Mouse (Mus musculus) liver, embryonic 16.5 days (tissue): Measurements from ENCODE around the gene Kcnj6. TPM values are rescaled to one million over a fixed set of nuclear protein-coding genes. Genes with fewer than 3 reads are reported as not detected.
A peak's percentile ranks its signal among the peaks of the same experiment; 100 is the strongest.

ENCODE experiments used
- ATAC-seq: fragments of 200-750 bp; cut with Nextera tagmentation; 2 replicates; pipeline ENCODE4 v1.8.0; 2017; ENCODE audit warnings: low read depth, mild to moderate bottlenecking, moderate number of reproducible peaks, moderate library complexity
- H3K27ac ChIP-seq: fragments of 300-500 bp; sonication (generic); 2 replicates; pipeline ENCODE4 v1.5.1; 2014; ENCODE audit warnings: mild to moderate bottlenecking, low read length
- H3K27me3 ChIP-seq: fragments of 300-500 bp; sonication (generic); 2 replicates; pipeline ENCODE4 v1.6.1; 2014; ENCODE audit warnings: low read depth, low read length, mixed read lengths; ENCODE audit not compliant: control insufficient read depth, insufficient read depth
- H3K36me3 ChIP-seq: fragments of 300-500 bp; sonication (generic); 2 replicates; pipeline ENCODE4 v1.6.1; 2014; ENCODE audit warnings: mild to moderate bottlenecking; ENCODE audit not compliant: control insufficient read depth, insufficient read depth
- H3K4me1 ChIP-seq: fragments of 300-500 bp; sonication (generic); 2 replicates; pipeline ENCODE4 v1.6.1; 2014; ENCODE audit warnings: low read depth, low read length, mixed read lengths; ENCODE audit not compliant: control insufficient read depth
- H3K4me2 ChIP-seq: fragments of 300-500 bp; sonication (generic); 2 replicates; pipeline ENCODE4 v1.6.1; 2014; ENCODE audit warnings: low read depth, low read length, mixed read lengths
- H3K4me3 ChIP-seq: fragments of 300-500 bp; sonication (generic); 2 replicates; pipeline ENCODE4 v1.5.1; 2014; ENCODE audit warnings: low read depth, mild to moderate bottlenecking, low read length
- H3K9ac ChIP-seq: fragments of 300-500 bp; sonication (generic); 2 replicates; pipeline ENCODE4 v1.6.1; 2014; ENCODE audit warnings: low read depth, low read length
- H3K9me3 ChIP-seq: fragments of 300-500 bp; sonication (generic); replicated peaks from 2 replicates; pipeline ENCODE4 v1.6.1; 2016; ENCODE audit warnings: low read length; ENCODE audit not compliant: control insufficient read depth
- WGBS: fragments of 180-500 bp; shearing (Covaris S2); extraction: QIAGEN DNeasy Blood & Tissue Kit; methylation state at CpG from one replicate; pipeline ENCODE4 v1.1.7; 2014; ENCODE audit not compliant: insufficient replicate concordance; 5-methylcytosine and 5-hydroxymethylcytosine counted together
- polyA plus RNA-seq: library from polyadenylated mRNA; unstranded; fragments of >200 nt; fragmentation: Nextera tagmentation; extraction: Ambion mirVana; gene quantifications from 2 replicates; pipeline ENCODE4 v1.2.1, GENCODE M21; 2015

The Kcnj6 gene
- polyA plus RNA-seq, 1 experiment from 2014 or later, result not detected

- H3K9me3 ChIP-seq, result no peaks in the 10 kb centered on the region
- no peaks in the 10 kb centered on the region for H3K27me3 ChIP-seq
- no peak overlapping the region for H3K9ac ChIP-seq
- H3K27ac ChIP-seq, result no peak overlapping the region
- H3K4me1 ChIP-seq, result no peaks in the 10 kb centered on the region
- H3K4me3 ChIP-seq, result no peak overlapping the region
- H3K36me3 ChIP-seq, result no peaks in the 10 kb centered on the region
- no peak for ATAC-seq
- 75% methylated on average over 5 of the region's 5 CpGs for WGBS
- no peak overlapping the region for H3K4me2 ChIP-seq
Measured at GRCm38 (mm10) chr16:94759761-94760160, 237.7 kb downstream of the Kcnj6 start.

GRCm38 (mm10) chr16:94758606-94759005 is 238.9 kb downstream of the Kcnj6 start:
- Histone ChIP-seq H3K4me2 (no peak overlapping the region), H3K27me3 (no peaks in the 10 kb centered on the region), H3K4me1 (no peaks in the 10 kb centered on the region), H3K4me3 (no peak overlapping the region), H3K9me3 (no peaks in the 10 kb centered on the region), H3K27ac (no peak overlapping the region), H3K36me3 (no peaks in the 10 kb centered on the region), H3K9ac (no peak overlapping the region)
- no peak for ATAC-seq
- WGBS, result 23% methylated on average over 3 of the region's 3 CpGs

GRCm38 (mm10) chr16:94756352-94756751 is 241.1 kb downstream of the Kcnj6 start:
- Histone ChIP-seq H3K36me3 (no peaks in the 10 kb centered on the region), H3K9ac (no peak overlapping the region), H3K4me2 (no peak overlapping the region), H3K4me3 (no peak overlapping the region), H3K27me3 (no peaks in the 10 kb centered on the region), H3K27ac (no peak overlapping the region), H3K9me3 (no peaks in the 10 kb centered on the region), H3K4me1 (no peaks in the 10 kb centered on the region)
- 49% methylated on average over 6 of the region's 6 CpGs for WGBS
- ATAC-seq, result no peak

- H3K4me1 ChIP-seq, result no peaks in the 10 kb centered on the region
Measured at GRCm38 (mm10) chr16:94753453-94753852, 244.0 kb downstream of the Kcnj6 start.

GRCm38 (mm10) chr16:94752781-94753180 is 244.7 kb downstream of the Kcnj6 start:
- Histone ChIP-seq H3K36me3 (no peaks in the 10 kb centered on the region), H3K27me3 (no peaks in the 10 kb centered on the region), H3K9ac (no peak overlapping the region), H3K4me1 (no peaks in the 10 kb centered on the region), H3K9me3 (no peaks in the 10 kb centered on the region), H3K4me3 (no peak overlapping the region), H3K27ac (no peak overlapping the region), H3K4me2 (no peak overlapping the region)
- no peak for ATAC-seq
- WGBS, result 50% methylated on average over 10 of the region's 10 CpGs

More at GRCm38 (mm10) chr16:94753453-94753852, 244.0 kb downstream of the Kcnj6 start:
- H3K4me3 ChIP-seq, result no peak overlapping the region
- H3K9ac ChIP-seq, result no peak overlapping the region
- H3K9me3 ChIP-seq, result no peaks in the 10 kb centered on the region
- no peak overlapping the region for H3K4me2 ChIP-seq
- no peak overlapping the region for H3K27ac ChIP-seq
- 74% methylated on average over 1 of the region's 1 CpGs for WGBS
- no peaks in the 10 kb centered on the region for H3K27me3 ChIP-seq
- H3K36me3 ChIP-seq, result no peaks in the 10 kb centered on the region
- ATAC-seq, result no peak

- Histone ChIP-seq H3K36me3 (no peaks in the 10 kb centered on the region), H3K4me2 (no peak overlapping the region), H3K4me1 (no peaks in the 10 kb centered on the region; the same call in 1 of the 2 replicates), H3K9me3 (no peaks in the 10 kb centered on the region), H3K9ac (no peak overlapping the region), H3K27ac (no peak overlapping the region), H3K27me3 (no peaks in the 10 kb centered on the region), H3K4me3 (no peak overlapping the region)
- 76% methylated on average over 9 of the region's 9 CpGs for WGBS
- ATAC-seq, result no peak
Measured at GRCm38 (mm10) chr16:94745016-94745415, 252.5 kb downstream of the Kcnj6 start.

GRCm38 (mm10) chr16:94743853-94744501 is 253.5 kb downstream of the Kcnj6 start:
- H3K27ac ChIP-seq, result no peak overlapping the region
- H3K4me1 ChIP-seq, result no peaks in the 10 kb centered on the region; the same call in 1 of the 2 replicates
- peak overlapping the region; percentile 41 for H3K4me2 ChIP-seq
- no peak overlapping the region for H3K9ac ChIP-seq
- H3K27me3 ChIP-seq, result no peaks in the 10 kb centered on the region
- no peaks in the 10 kb centered on the region for H3K9me3 ChIP-seq
- H3K36me3 ChIP-seq, result no peaks in the 10 kb centered on the region
- 5% methylated on average over 11 of the region's 11 CpGs for WGBS
- H3K4me3 ChIP-seq, result no peak overlapping the region
- ATAC-seq, result peak; percentile 16; the same call in 1 of the 2 replicates

- Histone ChIP-seq H3K4me1 (no peaks in the 10 kb centered on the region), H3K9me3 (no peaks in the 10 kb centered on the region), H3K27ac (no peak overlapping the region), H3K4me2 (no peak overlapping the region), H3K9ac (no peak overlapping the region), H3K36me3 (no peaks in the 10 kb centered on the region), H3K27me3 (no peaks in the 10 kb centered on the region), H3K4me3 (no peak overlapping the region)
- no peak for ATAC-seq
- 65% methylated on average over 1 of the region's 1 CpGs for WGBS
Measured at GRCm38 (mm10) chr16:94737359-94737687, 260.2 kb downstream of the Kcnj6 start.

- ATAC-seq, result no peak
- H3K4me3 ChIP-seq, result no peak overlapping the region
- no peak overlapping the region for H3K9ac ChIP-seq
- H3K27me3 ChIP-seq, result no peaks in the 10 kb centered on the region
- no peak overlapping the region for H3K27ac ChIP-seq
- H3K4me1 ChIP-seq, result no peaks in the 10 kb centered on the region
- no peaks in the 10 kb centered on the region for H3K9me3 ChIP-seq
- H3K4me2 ChIP-seq, result no peak overlapping the region
- H3K36me3 ChIP-seq, result no peaks in the 10 kb centered on the region
- 60% methylated on average over 8 of the region's 8 CpGs for WGBS
Measured at GRCm38 (mm10) chr16:94736462-94737358, 260.8 kb downstream of the Kcnj6 start.
